Mouse (Mus musculus): ENCODE results near the gene OR5BS1P.

DNA sequence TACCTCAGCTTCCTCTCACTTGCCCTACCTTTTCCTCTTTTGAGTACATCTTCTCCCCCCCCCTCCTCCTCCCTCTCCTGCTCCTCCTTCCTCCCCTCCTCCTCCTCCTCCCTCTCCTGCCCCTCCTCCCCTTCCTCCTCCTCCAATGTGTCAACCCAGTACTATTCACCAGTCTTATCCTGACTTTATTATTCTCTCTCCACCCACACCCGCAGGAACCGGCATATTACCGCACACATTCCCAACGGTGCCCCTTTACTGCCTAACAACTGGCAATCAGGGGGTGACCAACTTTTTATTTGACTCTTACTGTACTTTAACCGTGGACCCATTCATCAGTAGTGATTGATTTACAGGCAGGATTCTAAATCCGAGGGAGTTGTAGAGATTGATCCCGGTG, 44.5 kb upstream of the OR5BS1P start:
- TF ChIP-seq EP300 (IDR thresholded peaks at IDR 0.05) (no peak), CTCF (IDR thresholded peaks at IDR 0.05) (no peak)

Measured in lung, postnatal 0 days (tissue).